Mouse (Mus musculus) bone marrow macrophage, adult 2 months (primary cell): Measurements from ENCODE around the gene Rc3h1. TPM values are rescaled to one million over a fixed set of nuclear protein-coding genes. Genes with fewer than 3 reads are reported as not detected.
A peak's percentile ranks its signal among the peaks of the same experiment; 100 is the strongest.
"Not testable (repeated sequence)": the region's sequence is repeated elsewhere in the genome, so short reads cannot be mapped to it uniquely, and the experiment has no call there.

Experiments
- H3K27ac ChIP-seq: 2 replicates; pipeline ENCODE4 v1.5.1; 2012; ENCODE audit warnings: low read depth, low read length; ENCODE audit not compliant: insufficient read depth
- H3K4me1 ChIP-seq: 2 replicates; pipeline ENCODE4 v1.6.1; 2012; ENCODE audit warnings: low read length; ENCODE audit not compliant: control insufficient read depth, insufficient read depth
- H3K4me3 ChIP-seq: 2 replicates; pipeline ENCODE4 v1.5.1; 2012; ENCODE audit warnings: mild to moderate bottlenecking, low read length, moderate library complexity; ENCODE audit not compliant: insufficient read depth
- CTCF ChIP-seq: IDR thresholded peaks from 2 replicates; pipeline ENCODE4 v1.5.1; 2012; ENCODE audit warnings: low read depth, mild to moderate bottlenecking, low read length, moderate library complexity
- POLR2A ChIP-seq: IDR thresholded peaks from 2 replicates; pipeline ENCODE4 v1.6.1; 2012; ENCODE audit warnings: mild to moderate bottlenecking, low read depth, low read length, borderline replicate concordance
- polyA plus RNA-seq: library from polyadenylated mRNA; stranded (reverse); fragments of >200 nt; gene quantifications from 2 replicates; pipeline ENCODE4 v1.2.4, GENCODE M21; 2012; ENCODE audit not compliant: missing spikeins, insufficient read depth, insufficient read length

Rc3h1 gene
- 20.1 and 23.0 TPM in 2 replicates for polyA plus RNA-seq

- TF ChIP-seq CTCF (no peak), POLR2A (peak; percentile 46; the same call in 1 of the 2 replicates)
- peaks cover 10% of the 10 kb centered on the region for H3K4me1 ChIP-seq
- peak within 1 kb of the TSS; percentile 56 for H3K27ac ChIP-seq
- H3K4me3 ChIP-seq, result peak within 1 kb of the TSS; percentile 73
These were observed at the start of gene Rc3h1 for GRCm38 (mm10) chr1:160906057-160906557. TSS of gene Rc3h1 (plus strand) at chr1:160906418.

GRCm38 (mm10) chr1:160858132-160858531 is 48.1 kb upstream of the Rc3h1 start:
- no peak for TF ChIP-seq POLR2A
- no peak for TF ChIP-seq CTCF
- H3K27ac ChIP-seq, result no peak overlapping the region
- peaks cover 14% of the 10 kb centered on the region for H3K4me1 ChIP-seq
- no peak overlapping the region for H3K4me3 ChIP-seq

- H3K4me3 ChIP-seq, H3K27ac ChIP-seq: not testable (repeated sequence)
- peaks cover 24% of the 10 kb centered on the region for H3K4me1 ChIP-seq
These were observed 46.3 kb upstream of the Rc3h1 start for GRCm38 (mm10) chr1:160859874-160860273.

DNA sequence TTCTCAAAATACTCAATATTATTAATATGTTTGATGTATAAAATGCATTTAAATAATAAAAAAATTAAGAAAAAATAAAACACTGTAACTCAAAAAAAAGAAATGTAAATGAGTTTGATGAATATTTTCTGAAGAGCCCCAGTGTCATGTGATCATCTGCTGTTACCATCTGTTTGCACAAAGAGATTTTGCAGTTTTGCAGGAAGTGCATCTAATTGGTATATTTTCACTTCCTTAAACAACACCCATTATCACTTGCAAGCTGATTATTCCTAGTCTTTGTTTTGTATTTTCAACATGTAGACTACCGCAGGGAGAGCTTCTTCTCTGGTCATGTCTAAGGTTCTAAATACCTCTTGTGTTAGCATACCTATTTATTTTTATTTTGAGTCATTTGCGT is 45.1 kb upstream of the Rc3h1 start:
- no peak for TF ChIP-seq POLR2A
- TF ChIP-seq CTCF, result no peak
- Histone ChIP-seq H3K27ac (peak overlapping the region; percentile 48; the same call in 1 of the 2 replicates), H3K4me3 (no peak overlapping the region), H3K4me1 (peaks cover 30% of the 10 kb centered on the region)

- Histone ChIP-seq H3K27ac (peak overlapping the region; percentile 48; the same call in 1 of the 2 replicates), H3K4me3 (no peak overlapping the region), H3K4me1 (peaks cover 34% of the 10 kb centered on the region)
- TF ChIP-seq CTCF (no peak), POLR2A (no peak)
These were observed 44.6 kb upstream of the Rc3h1 start for GRCm38 (mm10) chr1:160861632-160862031.

- Histone ChIP-seq H3K4me3 (no peak overlapping the region), H3K4me1 (peaks cover 40% of the 10 kb centered on the region), H3K27ac (no peak overlapping the region)
- TF ChIP-seq POLR2A (no peak), CTCF (no peak)
These were observed 43.2 kb upstream of the Rc3h1 start for GRCm38 (mm10) chr1:160863027-160863426.

GRCm38 (mm10) chr1:160874757-160875156 is 31.5 kb upstream of the Rc3h1 start:
- no peak overlapping the region for H3K27ac ChIP-seq
- TF ChIP-seq CTCF (no peak), POLR2A (no peak)
- H3K4me1 ChIP-seq, result peaks cover 8% of the 10 kb centered on the region
- no peak overlapping the region for H3K4me3 ChIP-seq

DNA sequence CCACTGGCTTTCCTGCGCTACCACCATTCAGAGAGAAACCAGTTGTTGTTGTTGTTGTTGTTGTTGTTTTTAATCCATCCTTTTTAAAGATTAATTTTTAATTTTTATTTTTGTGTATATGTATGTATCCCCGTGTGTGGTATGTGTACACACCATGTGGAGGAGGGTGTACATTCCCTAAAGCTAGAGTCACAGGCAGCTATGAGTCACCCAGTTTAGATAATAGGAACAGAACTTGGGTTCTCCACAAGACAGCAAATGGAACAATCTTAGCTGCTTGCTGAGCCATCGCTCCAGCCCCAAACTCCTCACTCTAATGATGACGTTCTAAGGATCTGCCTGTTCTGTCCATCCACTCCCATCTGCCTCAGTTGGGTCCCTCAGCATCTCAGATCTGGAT is 29.2 kb upstream of the Rc3h1 start:
- TF ChIP-seq POLR2A (no peak), CTCF (no peak)
- Histone ChIP-seq H3K4me3 (no peak overlapping the region), H3K4me1 (peaks cover 17% of the 10 kb centered on the region), H3K27ac (no peak overlapping the region)

DNA sequence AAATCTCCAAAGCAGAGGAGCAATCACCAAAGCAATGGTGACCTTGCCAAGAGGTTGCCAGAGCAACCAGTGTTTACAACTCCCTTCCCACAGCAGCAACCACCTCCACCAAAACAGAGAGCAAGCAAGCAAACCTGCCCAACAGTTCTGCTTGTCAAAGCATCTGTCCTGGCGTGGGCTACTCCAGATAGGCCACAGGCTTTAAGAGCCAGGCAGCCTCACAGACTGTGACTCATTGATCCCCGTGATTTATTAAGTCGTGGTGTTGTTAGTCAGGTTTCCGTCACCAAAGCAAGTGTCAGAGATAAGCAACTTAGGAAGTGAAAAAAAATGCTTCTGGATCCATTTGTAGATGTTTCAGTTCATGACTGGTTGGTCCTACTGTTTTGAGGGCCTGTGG is 27.7 kb upstream of the Rc3h1 start:
- no peak for TF ChIP-seq POLR2A
- TF ChIP-seq CTCF, result no peak
- H3K27ac ChIP-seq, result no peak overlapping the region
- peaks cover 19% of the 10 kb centered on the region for H3K4me1 ChIP-seq
- no peak overlapping the region for H3K4me3 ChIP-seq

- H3K4me3 ChIP-seq, H3K27ac ChIP-seq: not testable (repeated sequence)
- peaks cover 19% of the 10 kb centered on the region for H3K4me1 ChIP-seq
These were observed 24.8 kb upstream of the Rc3h1 start for GRCm38 (mm10) chr1:160881378-160881777.

GRCm38 (mm10) chr1:160881968-160882367 is 24.2 kb upstream of the Rc3h1 start:
- H3K4me3 ChIP-seq, result no peak overlapping the region
- TF ChIP-seq POLR2A (no peak), CTCF (no peak)
- H3K4me1 ChIP-seq, result peaks cover 19% of the 10 kb centered on the region
- no peak overlapping the region for H3K27ac ChIP-seq
